Mouse (Mus musculus): Measurements from ENCODE around the gene BC024978. TPM values are rescaled to one million over a fixed set of nuclear protein-coding genes. Genes with fewer than 3 reads are reported as not detected.

Gene BC024978
- polyA plus RNA-seq, 1 experiment from 2014 or later = 3.9 TPM

- Histone ChIP-seq H3K9ac (replicated peaks) (peak overlapping the region; percentile 84), H3K36me3 (peaks cover 39% of the 10 kb centered on the region), H3K4me1 (peaks cover 63% of the 10 kb centered on the region), H3K9me3 (no peaks in the 10 kb centered on the region), H3K4me2 (replicated peaks) (peak overlapping the region; percentile 78), H3K27me3 (no peaks in the 10 kb centered on the region), H3K4me3 (peak overlapping the region; percentile 78), H3K27ac (replicated peaks) (0 out of 2 replicates have a peak overlapping the region, but pooled peaks have one; percentile 99)
- WGBS = 80% methylated on average over 23 of the region's 23 CpGs
- no peak for ATAC-seq (ENCODE audit: low FRiP score, low read depth)
Measured at GRCm38 (mm10) chr7:27165007-27165655, 30.4 kb upstream of the BC024978 start.

GRCm38 (mm10) chr7:27165696-27166095, 29.9 kb upstream of the BC024978 start:
- H3K9ac ChIP-seq (replicated peaks) = peak overlapping the region; percentile 84
- H3K4me3 ChIP-seq = peak overlapping the region; percentile 78
- H3K36me3 ChIP-seq = peaks cover 41% of the 10 kb centered on the region
- H3K27me3 ChIP-seq = no peaks in the 10 kb centered on the region
- WGBS = 3% methylated on average over 8 of the region's 8 CpGs
- H3K4me2 ChIP-seq (replicated peaks) = peak overlapping the region; percentile 78
- peak overlapping the region; percentile 99 for H3K27ac ChIP-seq (replicated peaks)
- peaks cover 58% of the 10 kb centered on the region for H3K4me1 ChIP-seq
- no peak for ATAC-seq (ENCODE audit: low FRiP score, low read depth)
- no peaks in the 10 kb centered on the region for H3K9me3 ChIP-seq

- Histone ChIP-seq H3K4me2 (replicated peaks) (peak overlapping the region; percentile 78), H3K27ac (replicated peaks) (peak overlapping the region; percentile 99), H3K27me3 (no peaks in the 10 kb centered on the region), H3K4me1 (peaks cover 52% of the 10 kb centered on the region), H3K9ac (replicated peaks) (peak overlapping the region; percentile 84), H3K4me3 (peak overlapping the region; percentile 78), H3K9me3 (no peaks in the 10 kb centered on the region), H3K36me3 (peaks cover 45% of the 10 kb centered on the region)
- whole genome bisulfite sequencing = 0% methylated on average over 28 of the region's 43 CpGs
- peak; percentile 71 for ATAC-seq (ENCODE audit: low FRiP score, low read depth)
Measured at GRCm38 (mm10) chr7:27166229-27166613, 29.4 kb upstream of the BC024978 start.

- H3K27ac ChIP-seq (replicated peaks) = peak within 1 kb of the TSS; percentile 99
- peak within 1 kb of the TSS; percentile 78 for H3K4me3 ChIP-seq
- peaks cover 46% of the 10 kb centered on the region for H3K4me1 ChIP-seq
- H3K27me3 ChIP-seq = no peaks in the 10 kb centered on the region
- H3K9me3 ChIP-seq = no peaks in the 10 kb centered on the region
- peak within 1 kb of the TSS; percentile 78 for H3K4me2 ChIP-seq (replicated peaks)
- ATAC-seq (ENCODE audit: low FRiP score, low read depth) = peak; percentile 85
- peak within 1 kb of the TSS; percentile 84 for H3K9ac ChIP-seq (replicated peaks)
- 1% methylated on average over 61 of the region's 61 CpGs for WGBS
- peaks cover 42% of the 10 kb centered on the region for H3K36me3 ChIP-seq
Measured at GRCm38 (mm10) chr7:27166614-27167474, 28.7 kb upstream of the BC024978 start, which contains the start of gene Egln2. Gene Egln2, minus strand, starts transcription at chr7:27166802.

- H3K4me2 ChIP-seq (replicated peaks) = peak overlapping the region; percentile 78
- peak; percentile 0; the same call in 1 of the 2 replicates for ATAC-seq (ENCODE audit: low FRiP score, low read depth)
- no peaks in the 10 kb centered on the region for H3K27me3 ChIP-seq
- 75% methylated on average over 11 of the region's 11 CpGs for WGBS
- peaks cover 44% of the 10 kb centered on the region for H3K36me3 ChIP-seq
- H3K4me3 ChIP-seq = peak overlapping the region; percentile 78
- H3K9ac ChIP-seq (replicated peaks) = peak overlapping the region; percentile 49
- H3K4me1 ChIP-seq = peaks cover 39% of the 10 kb centered on the region
- H3K9me3 ChIP-seq = no peaks in the 10 kb centered on the region
- H3K27ac ChIP-seq (replicated peaks) = peak overlapping the region; percentile 99
Measured at GRCm38 (mm10) chr7:27167475-27168094, 28.0 kb upstream of the BC024978 start.

- Histone ChIP-seq H3K4me1 (peaks cover 31% of the 10 kb centered on the region), H3K9ac (replicated peaks) (no peak overlapping the region), H3K4me2 (replicated peaks) (no peak overlapping the region), H3K27me3 (no peaks in the 10 kb centered on the region), H3K4me3 (no peak overlapping the region), H3K27ac (replicated peaks) (no peak overlapping the region), H3K36me3 (peaks cover 46% of the 10 kb centered on the region), H3K9me3 (no peaks in the 10 kb centered on the region)
- 85% methylated on average over 5 of the region's 5 CpGs for WGBS
- no peak for ATAC-seq (ENCODE audit: low FRiP score, low read depth)
Measured at GRCm38 (mm10) chr7:27168371-27168770, 27.2 kb upstream of the BC024978 start.

GRCm38 (mm10) chr7:27170981-27171380, 24.6 kb upstream of the BC024978 start:
- Histone ChIP-seq H3K27me3 (no peaks in the 10 kb centered on the region), H3K27ac (replicated peaks) (no peak overlapping the region), H3K4me3 (no peak overlapping the region), H3K36me3 (peaks cover 41% of the 10 kb centered on the region), H3K9ac (replicated peaks) (no peak overlapping the region), H3K4me1 (peaks cover 8% of the 10 kb centered on the region), H3K9me3 (no peaks in the 10 kb centered on the region), H3K4me2 (replicated peaks) (no peak overlapping the region)
- WGBS = 81% methylated on average over 3 of the region's 3 CpGs
- ATAC-seq (ENCODE audit: low FRiP score, low read depth) = no peak

- Histone ChIP-seq H3K36me3 (peaks cover 41% of the 10 kb centered on the region), H3K4me3 (no peak overlapping the region), H3K27me3 (no peaks in the 10 kb centered on the region), H3K4me2 (replicated peaks) (no peak overlapping the region), H3K9ac (replicated peaks) (no peak overlapping the region), H3K4me1 (peaks cover 9% of the 10 kb centered on the region), H3K27ac (replicated peaks) (no peak overlapping the region), H3K9me3 (no peaks in the 10 kb centered on the region)
- 96% methylated on average over 15 of the region's 15 CpGs for WGBS
- no peak for ATAC-seq (ENCODE audit: low FRiP score, low read depth)
Measured at GRCm38 (mm10) chr7:27174496-27174895, 21.1 kb upstream of the BC024978 start.

- Histone ChIP-seq H3K27me3 (no peaks in the 10 kb centered on the region), H3K9ac (replicated peaks) (no peak overlapping the region), H3K9me3 (no peaks in the 10 kb centered on the region), H3K4me2 (replicated peaks) (no peak overlapping the region), H3K4me1 (peaks cover 12% of the 10 kb centered on the region), H3K27ac (replicated peaks) (no peak overlapping the region), H3K4me3 (no peak overlapping the region), H3K36me3 (peaks cover 41% of the 10 kb centered on the region)
- ATAC-seq (ENCODE audit: low FRiP score, low read depth) = no peak
- WGBS = 86% methylated on average over 7 of the region's 7 CpGs
Measured at GRCm38 (mm10) chr7:27174896-27175295, 20.7 kb upstream of the BC024978 start.

- Histone ChIP-seq H3K36me3 (peaks cover 24% of the 10 kb centered on the region), H3K4me2 (replicated peaks) (peak overlapping the region; percentile 55), H3K4me3 (peak overlapping the region; percentile 72), H3K27me3 (no peaks in the 10 kb centered on the region), H3K27ac (replicated peaks) (peak overlapping the region; percentile 93), H3K4me1 (peaks cover 12% of the 10 kb centered on the region), H3K9me3 (no peaks in the 10 kb centered on the region), H3K9ac (replicated peaks) (peak overlapping the region; percentile 58)
- no peak for ATAC-seq (ENCODE audit: low FRiP score, low read depth)
- WGBS = 23% methylated on average over 4 of the region's 4 CpGs
Measured at GRCm38 (mm10) chr7:27177942-27178323, 17.6 kb upstream of the BC024978 start.

GRCm38 (mm10) chr7:27178324-27179216, 17.0 kb upstream of the BC024978 start, which contains the start of gene Rab4b:
Gene Rab4b, minus strand, starts transcription at chr7:27178896.
- WGBS = under 1% methylated on average over 51 of the region's 53 CpGs
- peak within 1 kb of the TSS; percentile 55 for H3K4me2 ChIP-seq (replicated peaks)
- peak within 1 kb of the TSS; percentile 58 for H3K9ac ChIP-seq (replicated peaks)
- H3K9me3 ChIP-seq = no peaks in the 10 kb centered on the region
- H3K27ac ChIP-seq (replicated peaks) = peak within 1 kb of the TSS; percentile 93
- H3K4me1 ChIP-seq = peaks cover 12% of the 10 kb centered on the region
- no peaks in the 10 kb centered on the region for H3K27me3 ChIP-seq
- ATAC-seq (ENCODE audit: low FRiP score, low read depth) = peak; percentile 98
- H3K36me3 ChIP-seq = peaks cover 23% of the 10 kb centered on the region
- H3K4me3 ChIP-seq = peak within 1 kb of the TSS; percentile 72
